Mouse (Mus musculus): ENCODE results near the gene Aldh9a1.

- TF ChIP-seq GATA1 (IDR thresholded peaks at IDR 0.05; ENCODE audit: borderline replicate concordance, low read length) (no peak), FLI1 (IDR thresholded peaks at IDR 0.05; ENCODE audit: low read length) (no peak)
Observed at GRCm38 (mm10) chr1:167384156-167384555, 34.4 kb downstream of the Aldh9a1 start.

Measured in megakaryocyte, embryonic 14.5 days (primary cell).